Mouse (Mus musculus) heart, adult 2 months (tissue): Measurements from ENCODE around the gene Fgfr2.

Source experiments
- CTCF ChIP-seq: fragments of 200-600 bp; IDR thresholded peaks from 2 replicates; pipeline ENCODE4 v1.8.1; 2022; ENCODE audit warnings: antibody characterized with exemption, mild to moderate bottlenecking, moderate library complexity
- EP300 ChIP-seq: fragments of 200-500 bp; IDR thresholded peaks from 2 replicates; pipeline ENCODE4 v1.6.1; 2011; ENCODE audit warnings: low read depth, low read length, control low read depth; ENCODE audit not compliant: insufficient read depth
- POLR2A ChIP-seq: fragments of 200-500 bp; IDR thresholded peaks from 2 replicates; pipeline ENCODE4 v1.6.1; 2011; ENCODE audit warnings: mild to moderate bottlenecking, low read depth, low read length, control low read depth; ENCODE audit not compliant: insufficient read depth

DNA sequence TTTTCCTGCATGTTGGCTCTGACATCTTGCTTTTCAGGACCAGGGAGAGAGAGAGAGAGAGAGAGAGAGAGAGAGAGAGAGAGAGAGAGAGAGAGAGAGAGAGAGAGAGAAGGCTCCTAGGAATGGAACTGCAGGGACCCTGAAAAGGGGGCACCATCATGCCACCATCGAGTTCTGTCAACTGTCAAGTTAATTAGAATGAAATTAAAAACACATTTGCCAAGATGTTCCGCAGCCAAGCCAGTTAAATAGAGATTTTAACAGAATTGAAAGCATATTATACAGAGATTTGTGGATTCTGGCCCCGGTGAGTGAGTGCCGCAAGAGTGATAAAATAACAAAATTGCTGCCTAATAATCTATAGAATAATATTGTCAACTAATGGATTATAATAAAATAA, 1400.8 kb downstream of the Fgfr2 start:
- no peak for TF ChIP-seq CTCF
- no peak for TF ChIP-seq POLR2A
- TF ChIP-seq EP300: no peak
